Mouse (Mus musculus) heart, adult 2 months (tissue): ENCODE results near the gene Bpnt1. TPM values are rescaled to one million over a fixed set of nuclear protein-coding genes. Genes with fewer than 3 reads are reported as not detected.

Experiments used
- DNase-seq, 2 experiments: peaks; one replicate each; pipeline ENCODE4 v3.0.0; 2021
- H3K27ac ChIP-seq: fragments of 200-600 bp; 2 replicates; pipeline ENCODE4 v1.8.1; 2022
- H3K27me3 ChIP-seq: fragments of 200-500 bp; 2 replicates; pipeline ENCODE4 v1.6.1; 2012; ENCODE audit warnings: mild to moderate bottlenecking, low read length, inconsistent platforms, mixed read lengths; ENCODE audit not compliant: control insufficient read depth, insufficient read depth
- H3K36me3 ChIP-seq: fragments of 200-500 bp; 2 replicates; pipeline ENCODE4 v1.6.1; 2012; ENCODE audit warnings: low read length, inconsistent platforms; ENCODE audit not compliant: control insufficient read depth, insufficient read depth
- H3K4me1 ChIP-seq: fragments of 200-500 bp; 2 replicates; pipeline ENCODE4 v1.6.1; 2011; ENCODE audit warnings: low read length; ENCODE audit not compliant: control insufficient read depth, insufficient read depth
- H3K4me3 ChIP-seq: fragments of 200-600 bp; 2 replicates; pipeline ENCODE4 v1.8.1; 2022
- H3K79me2 ChIP-seq: fragments of 200-500 bp; replicated peaks from 2 replicates; pipeline ENCODE4 v1.6.1; 2012; ENCODE audit warnings: mild to moderate bottlenecking, inconsistent platforms, low read length, moderate library complexity, mixed read lengths; ENCODE audit not compliant: control insufficient read depth, insufficient read depth
- H3K9ac ChIP-seq: fragments of 200-500 bp; 2 replicates; pipeline ENCODE4 v1.6.1; 2012; ENCODE audit warnings: low read depth, mild to moderate bottlenecking, control low read depth, inconsistent platforms, low read length, mixed read lengths
- CTCF ChIP-seq: fragments of 200-600 bp; IDR thresholded peaks from 2 replicates; pipeline ENCODE4 v1.8.1; 2022; ENCODE audit warnings: antibody characterized with exemption, mild to moderate bottlenecking, moderate library complexity
- EP300 ChIP-seq: fragments of 200-500 bp; IDR thresholded peaks from 2 replicates; pipeline ENCODE4 v1.6.1; 2011; ENCODE audit warnings: low read depth, low read length, control low read depth; ENCODE audit not compliant: insufficient read depth
- POLR2A ChIP-seq: fragments of 200-500 bp; IDR thresholded peaks from 2 replicates; pipeline ENCODE4 v1.6.1; 2011; ENCODE audit warnings: mild to moderate bottlenecking, low read depth, low read length, control low read depth; ENCODE audit not compliant: insufficient read depth
- WGBS: fragments of 180-500 bp; shearing (Covaris S2); methylation state at CpG from one replicate; pipeline ENCODE4 v1.1.7; 2018; 5-methylcytosine and 5-hydroxymethylcytosine counted together
- intact Hi-C: fragments of 180-260 bp; cut with DNase I; formaldehyde crosslinking; loops from one replicate; pipeline ENCODE4 v1.15.1; 2025
- polyA plus RNA-seq: library from polyadenylated mRNA; depleted of rRNA; stranded (reverse); fragments of >200 nt; gene quantifications from 2 replicates; pipeline ENCODE4 v1.2.3, GENCODE M21; 2012
- total RNA-seq, 2 experiments: library from RNA; stranded (reverse); gene quantifications; 2 replicates each; pipeline ENCODE4 v1.2.3; 2021

Bpnt1 gene
- total and polyA plus RNA-seq, 3 experiments: 26.3 to 29.6 (median 27.8) TPM

DNA sequence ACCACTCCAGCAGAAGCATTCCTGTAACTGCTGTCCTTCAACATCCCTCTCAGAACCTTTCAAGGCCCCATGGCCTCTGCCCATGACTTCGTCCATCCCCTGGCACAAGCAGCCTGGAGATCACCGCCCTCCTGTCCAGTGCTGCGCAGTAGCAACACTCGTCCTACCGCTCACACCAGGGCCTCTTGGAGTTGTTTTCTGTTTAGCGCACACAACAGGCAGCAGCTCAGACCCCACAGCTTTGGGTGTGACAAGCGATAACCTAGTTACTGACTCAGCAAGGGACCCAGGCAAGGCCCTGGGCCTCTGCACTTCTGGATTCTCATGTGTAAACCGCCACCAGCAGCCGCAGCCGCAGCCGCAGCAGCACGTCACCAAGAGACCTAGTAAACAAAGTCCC, 25.1 kb upstream of the Bpnt1 start:
- no peak overlapping the region for H3K4me3 ChIP-seq
- H3K27ac ChIP-seq: no peak overlapping the region
- H3K36me3 ChIP-seq: no peaks in the 10 kb centered on the region
- no peaks in the 10 kb centered on the region for H3K4me1 ChIP-seq
- 0 out of 2 replicates have a peak, but pooled peaks cover 2% of the 10 kb centered on the region for H3K79me2 ChIP-seq
- no peak overlapping the region for H3K9ac ChIP-seq
- no peaks in the 10 kb centered on the region for H3K27me3 ChIP-seq
- TF ChIP-seq POLR2A: no peak
- no peak for TF ChIP-seq EP300
- TF ChIP-seq CTCF: no peak
- intact Hi-C loops: no loop called here
- WGBS: 98% methylated on average over 12 of the region's 12 CpGs
- DNase-seq: no peak

DNA sequence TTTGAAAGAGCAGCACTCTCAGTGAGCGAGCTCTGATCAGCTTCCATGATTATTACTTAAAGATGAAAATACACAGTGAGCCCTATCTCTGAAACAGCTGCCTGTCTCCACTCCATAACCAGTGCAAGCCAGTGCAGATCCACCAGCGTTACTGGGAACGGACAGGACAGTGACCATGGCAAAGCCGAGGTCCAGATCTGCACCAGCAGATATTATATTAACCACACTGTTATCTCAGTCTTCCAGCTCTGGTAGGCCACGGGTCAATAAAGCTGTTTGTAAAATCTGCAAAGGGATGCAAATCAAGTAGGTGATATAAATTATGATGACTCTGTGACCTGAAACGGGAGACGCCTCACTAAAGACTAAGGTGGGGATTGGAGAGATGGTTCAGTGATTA, 24.3 kb upstream of the Bpnt1 start:
- Histone ChIP-seq H3K36me3 (no peaks in the 10 kb centered on the region; the same call in 1 of the 2 replicates), H3K4me3 (no peak overlapping the region), H3K9ac (no peak overlapping the region), H3K79me2 (0 out of 2 replicates have a peak, but pooled peaks cover 2% of the 10 kb centered on the region), H3K27ac (no peak overlapping the region), H3K4me1 (no peaks in the 10 kb centered on the region), H3K27me3 (no peaks in the 10 kb centered on the region)
- intact Hi-C loops: no loop called here
- DNase-seq: no peak
- 97% methylated on average over 7 of the region's 7 CpGs for WGBS
- TF ChIP-seq POLR2A: no peak
- no peak for TF ChIP-seq CTCF
- no peak for TF ChIP-seq EP300

DNA sequence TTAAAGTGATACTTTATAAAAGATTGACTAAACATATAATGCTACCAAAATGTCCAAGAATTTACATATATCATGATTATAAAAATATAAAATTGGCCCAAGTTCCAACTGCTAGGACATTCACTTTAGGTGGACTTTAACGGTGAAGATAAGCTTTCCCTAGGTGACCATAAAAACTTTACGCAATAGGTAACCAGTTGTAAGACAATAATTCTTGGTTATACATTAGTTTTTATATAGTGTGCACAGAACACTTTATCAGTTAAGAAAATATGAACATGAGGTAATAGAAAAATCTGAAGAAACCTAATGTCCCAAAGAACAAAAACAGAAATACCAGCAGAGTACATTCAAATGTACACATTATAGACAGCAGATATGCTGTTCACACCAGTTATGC, 23.6 kb upstream of the Bpnt1 start:
- Histone ChIP-seq H3K79me2 (0 out of 2 replicates have a peak, but pooled peaks cover 2% of the 10 kb centered on the region), H3K36me3 (no peaks in the 10 kb centered on the region; the same call in 1 of the 2 replicates), H3K9ac (no peak overlapping the region), H3K27me3 (no peaks in the 10 kb centered on the region), H3K4me1 (no peaks in the 10 kb centered on the region), H3K4me3 (no peak overlapping the region), H3K27ac (no peak overlapping the region)
- no peak for DNase-seq
- intact Hi-C loops: no loop called here
- WGBS: 98% methylated on average over 2 of the region's 2 CpGs
- TF ChIP-seq EP300: no peak
- TF ChIP-seq POLR2A: no peak
- TF ChIP-seq CTCF: no peak

DNA sequence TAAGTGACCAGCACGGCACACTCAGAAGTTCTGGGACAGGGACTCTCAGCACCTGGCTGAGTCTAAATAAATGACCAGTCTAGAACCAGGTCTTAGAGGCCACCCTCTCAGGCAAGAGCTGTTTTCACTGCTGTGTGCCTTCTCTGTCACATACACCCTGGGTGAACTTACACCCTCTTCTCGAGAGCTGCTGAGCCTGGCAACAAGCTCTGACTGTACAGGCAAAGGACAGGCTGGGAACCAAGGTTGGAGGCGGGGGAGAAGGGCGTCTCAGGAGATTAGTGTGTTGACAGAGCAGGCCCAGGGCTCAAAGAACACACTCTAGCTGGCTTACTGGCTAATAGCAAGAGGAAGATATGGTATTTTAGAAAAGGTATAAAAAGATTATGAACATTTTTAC, 23.0 kb upstream of the Bpnt1 start:
- H3K79me2 ChIP-seq: 0 out of 2 replicates have a peak, but pooled peaks cover 2% of the 10 kb centered on the region
- no peak overlapping the region for H3K27ac ChIP-seq

DNA sequence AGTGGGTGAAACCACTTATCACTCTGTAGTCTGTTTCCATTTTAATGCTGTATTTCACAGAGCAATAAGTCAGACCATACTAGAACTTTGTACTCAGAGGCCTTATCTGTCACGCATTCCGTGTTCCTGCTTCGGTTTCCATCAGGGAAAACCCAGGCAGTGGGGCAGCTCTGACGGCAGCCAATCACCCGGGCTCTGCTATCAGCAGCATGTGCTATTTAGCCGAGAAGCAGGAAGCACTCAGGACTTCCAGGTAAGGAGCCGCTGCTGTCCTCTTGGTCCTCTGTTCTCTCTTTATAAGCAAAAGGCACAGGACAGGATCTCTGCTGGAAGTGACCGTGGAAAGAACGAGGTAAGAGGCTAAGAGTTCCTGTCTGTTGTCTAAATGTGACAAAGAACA, 20.0 kb upstream of the Bpnt1 start:
- Histone ChIP-seq H3K27me3 (no peaks in the 10 kb centered on the region), H3K79me2 (peaks cover under 1% of the 10 kb centered on the region; the same call in 1 of the 2 replicates), H3K27ac (no peak overlapping the region), H3K4me3 (no peak overlapping the region), H3K36me3 (no peaks in the 10 kb centered on the region; the same call in 1 of the 2 replicates), H3K9ac (no peak overlapping the region), H3K4me1 (no peaks in the 10 kb centered on the region)
- WGBS: 22% methylated on average over 9 of the region's 9 CpGs
- peak in 1 of 2 experiments; percentile 24 for DNase-seq
- no peak for TF ChIP-seq CTCF
- no peak for TF ChIP-seq POLR2A
- TF ChIP-seq EP300: no peak
- intact Hi-C loops: no loop called here

More for the DNA sequence above, 23.0 kb upstream of the Bpnt1 start:
- DNase-seq: peak; percentile 46 to 69
- TF ChIP-seq POLR2A: no peak
- TF ChIP-seq EP300: no peak
- TF ChIP-seq CTCF: no peak
- intact Hi-C loops: no loop called here
- Histone ChIP-seq H3K4me1 (no peaks in the 10 kb centered on the region), H3K9ac (no peak overlapping the region), H3K27me3 (no peaks in the 10 kb centered on the region), H3K36me3 (no peaks in the 10 kb centered on the region; the same call in 1 of the 2 replicates), H3K4me3 (no peak overlapping the region)
- WGBS: 56% methylated on average over 4 of the region's 4 CpGs

DNA sequence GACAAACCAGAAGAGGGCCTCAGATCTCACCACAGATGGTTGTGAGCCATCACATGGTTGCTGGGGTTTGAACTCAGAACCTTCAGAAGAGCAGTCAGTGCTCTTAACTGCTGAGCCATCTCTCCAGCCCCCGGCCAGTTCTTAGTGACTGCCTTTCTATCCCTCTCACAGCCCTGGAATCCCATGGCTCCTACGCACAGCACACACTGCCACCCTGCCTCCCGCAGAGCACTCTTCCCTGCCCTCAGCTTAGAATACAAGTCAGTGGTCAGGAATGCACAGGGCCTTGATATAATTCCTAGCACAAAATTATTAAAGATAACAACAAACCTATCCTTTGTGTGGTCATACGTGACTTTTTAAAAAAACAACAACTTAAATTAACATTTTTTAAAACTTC, 17.4 kb upstream of the Bpnt1 start:
- no peaks in the 10 kb centered on the region; the same call in 1 of the 2 replicates for H3K36me3 ChIP-seq
- intact Hi-C loops: no loop called here
- H3K4me3 ChIP-seq: no peak overlapping the region
- no peak for DNase-seq
- no peaks in the 10 kb centered on the region for H3K27me3 ChIP-seq
- no peak overlapping the region for H3K9ac ChIP-seq
- TF ChIP-seq CTCF (no peak), EP300 (no peak), POLR2A (no peak)
- WGBS: 77% methylated on average over 4 of the region's 4 CpGs
- no peaks in the 10 kb centered on the region for H3K4me1 ChIP-seq
- no peaks in the 10 kb centered on the region; the same call in 1 of the 2 replicates for H3K79me2 ChIP-seq
- H3K27ac ChIP-seq: no peak overlapping the region
